Mouse (Mus musculus): Measurements from ENCODE around the gene Afap1l2. TPM values are rescaled to one million over a fixed set of nuclear protein-coding genes. Genes with fewer than 3 reads are reported as not detected.

Afap1l2 gene
- polyA plus RNA-seq, 1 experiment from 2014 or later, result 12.5 TPM

GRCm38 (mm10) chr19:56976515-56976914 lies 31.5 kb downstream of the Afap1l2 start:
- Histone ChIP-seq H3K4me1 (ENCODE audit: control insufficient read depth, insufficient read depth, low read length) (peaks cover 10% of the 10 kb centered on the region; the same call in 1 of the 2 replicates), H3K9me3 (ENCODE audit: control insufficient read depth, low read length) (no peaks in the 10 kb centered on the region), H3K9ac (ENCODE audit: low read depth, low read length) (no peak overlapping the region), H3K4me2 (replicated peaks; ENCODE audit: low read depth, low read length) (no peak overlapping the region), H3K27ac (ENCODE audit: low read depth, low read length) (no peak overlapping the region), H3K27me3 (ENCODE audit: control insufficient read depth, insufficient read depth, low read length) (no peaks in the 10 kb centered on the region), H3K36me3 (ENCODE audit: control insufficient read depth, insufficient read depth, low read length) (no peaks in the 10 kb centered on the region), H3K4me3 (ENCODE audit: low read length) (no peak overlapping the region)
- ATAC-seq (ENCODE audit: low FRiP score, low TSS enrichment), result no peak
- 94% methylated on average over 5 of the region's 5 CpGs for WGBS

- peaks cover 10% of the 10 kb centered on the region; the same call in 1 of the 2 replicates for H3K4me1 ChIP-seq (ENCODE audit: control insufficient read depth, insufficient read depth, low read length)
- H3K27ac ChIP-seq (ENCODE audit: low read depth, low read length), result no peak overlapping the region
- H3K27me3 ChIP-seq (ENCODE audit: control insufficient read depth, insufficient read depth, low read length), result no peaks in the 10 kb centered on the region
- no peaks in the 10 kb centered on the region for H3K9me3 ChIP-seq (ENCODE audit: control insufficient read depth, low read length)
- ATAC-seq (ENCODE audit: low FRiP score, low TSS enrichment), result no peak
- 87% methylated on average over 3 of the region's 3 CpGs for WGBS
- no peaks in the 10 kb centered on the region for H3K36me3 ChIP-seq (ENCODE audit: control insufficient read depth, insufficient read depth, low read length)
- H3K4me3 ChIP-seq (ENCODE audit: low read length), result no peak overlapping the region
- no peak overlapping the region for H3K4me2 ChIP-seq (replicated peaks; ENCODE audit: low read depth, low read length)
- H3K9ac ChIP-seq (ENCODE audit: low read depth, low read length), result no peak overlapping the region
Measured at GRCm38 (mm10) chr19:56975502-56975901, 32.5 kb downstream of the Afap1l2 start.

GRCm38 (mm10) chr19:56974159-56974558 lies 33.9 kb downstream of the Afap1l2 start:
- H3K4me2 ChIP-seq (replicated peaks; ENCODE audit: low read depth, low read length), result no peak overlapping the region
- no peaks in the 10 kb centered on the region for H3K36me3 ChIP-seq (ENCODE audit: control insufficient read depth, insufficient read depth, low read length)
- H3K9ac ChIP-seq (ENCODE audit: low read depth, low read length), result no peak overlapping the region
- WGBS, result 73% methylated on average over 4 of the region's 4 CpGs
- no peaks in the 10 kb centered on the region for H3K27me3 ChIP-seq (ENCODE audit: control insufficient read depth, insufficient read depth, low read length)
- H3K27ac ChIP-seq (ENCODE audit: low read depth, low read length), result no peak overlapping the region
- peaks cover 10% of the 10 kb centered on the region; the same call in 1 of the 2 replicates for H3K4me1 ChIP-seq (ENCODE audit: control insufficient read depth, insufficient read depth, low read length)
- no peaks in the 10 kb centered on the region for H3K9me3 ChIP-seq (ENCODE audit: control insufficient read depth, low read length)
- no peak overlapping the region for H3K4me3 ChIP-seq (ENCODE audit: low read length)
- peak; percentile 12; the same call in 1 of the 2 replicates for ATAC-seq (ENCODE audit: low FRiP score, low TSS enrichment)

- Histone ChIP-seq H3K4me3 (ENCODE audit: low read length) (no peak overlapping the region), H3K4me1 (ENCODE audit: control insufficient read depth, insufficient read depth, low read length) (peaks cover 8% of the 10 kb centered on the region; the same call in 1 of the 2 replicates), H3K27ac (ENCODE audit: low read depth, low read length) (0 out of 2 replicates have a peak overlapping the region, but pooled peaks have one; percentile 19), H3K9me3 (ENCODE audit: control insufficient read depth, low read length) (no peaks in the 10 kb centered on the region), H3K9ac (ENCODE audit: low read depth, low read length) (no peak overlapping the region), H3K36me3 (ENCODE audit: control insufficient read depth, insufficient read depth, low read length) (no peaks in the 10 kb centered on the region), H3K27me3 (ENCODE audit: control insufficient read depth, insufficient read depth, low read length) (no peaks in the 10 kb centered on the region), H3K4me2 (replicated peaks; ENCODE audit: low read depth, low read length) (no peak overlapping the region)
- 83% methylated on average over 2 of the region's 2 CpGs for WGBS
- ATAC-seq (ENCODE audit: low FRiP score, low TSS enrichment), result no peak
Measured at GRCm38 (mm10) chr19:56972768-56973167, 35.3 kb downstream of the Afap1l2 start.

- no peak overlapping the region for H3K4me2 ChIP-seq (replicated peaks; ENCODE audit: low read depth, low read length)
- H3K36me3 ChIP-seq (ENCODE audit: control insufficient read depth, insufficient read depth, low read length), result no peaks in the 10 kb centered on the region
- H3K27me3 ChIP-seq (ENCODE audit: control insufficient read depth, insufficient read depth, low read length), result no peaks in the 10 kb centered on the region
- H3K9ac ChIP-seq (ENCODE audit: low read depth, low read length), result no peak overlapping the region
- no peak overlapping the region for H3K27ac ChIP-seq (ENCODE audit: low read depth, low read length)
- H3K4me1 ChIP-seq (ENCODE audit: control insufficient read depth, insufficient read depth, low read length), result no peaks in the 10 kb centered on the region
- no peak overlapping the region for H3K4me3 ChIP-seq (ENCODE audit: low read length)
- WGBS, result 70% methylated on average over 7 of the region's 7 CpGs
- H3K9me3 ChIP-seq (ENCODE audit: control insufficient read depth, low read length), result no peaks in the 10 kb centered on the region
- no peak for ATAC-seq (ENCODE audit: low FRiP score, low TSS enrichment)
Measured at GRCm38 (mm10) chr19:56971347-56971746, 36.7 kb downstream of the Afap1l2 start.

DNA sequence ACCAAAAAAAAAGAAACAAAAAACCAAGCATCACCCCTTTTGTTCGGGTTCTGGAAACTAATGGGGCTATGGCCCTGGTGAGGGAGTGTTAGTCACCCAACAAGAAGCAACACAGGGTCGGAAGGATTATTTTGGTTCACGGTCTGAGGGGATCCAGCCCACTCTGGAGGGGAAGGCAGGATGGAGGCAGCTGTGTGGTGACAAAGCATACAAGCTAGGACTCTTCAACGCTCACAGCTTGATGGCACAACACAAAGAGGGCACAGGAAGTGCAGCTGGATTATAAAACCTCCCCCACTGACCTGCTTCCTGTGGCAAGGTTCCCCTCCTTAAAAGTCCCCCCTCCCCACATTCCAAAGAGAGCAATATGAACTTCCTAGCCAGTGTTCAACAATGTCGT lies 44.2 kb downstream of the Afap1l2 start:
- 52% methylated on average over 5 of the region's 5 CpGs for WGBS
- Histone ChIP-seq H3K9ac (ENCODE audit: low read depth, low read length) (no peak overlapping the region), H3K36me3 (ENCODE audit: control insufficient read depth, insufficient read depth, low read length) (no peaks in the 10 kb centered on the region), H3K9me3 (ENCODE audit: control insufficient read depth, low read length) (no peaks in the 10 kb centered on the region), H3K27me3 (ENCODE audit: control insufficient read depth, insufficient read depth, low read length) (no peaks in the 10 kb centered on the region), H3K4me3 (ENCODE audit: low read length) (no peak overlapping the region), H3K4me2 (replicated peaks; ENCODE audit: low read depth, low read length) (no peak overlapping the region), H3K27ac (ENCODE audit: low read depth, low read length) (no peak overlapping the region), H3K4me1 (ENCODE audit: control insufficient read depth, insufficient read depth, low read length) (no peaks in the 10 kb centered on the region)
- ATAC-seq (ENCODE audit: low FRiP score, low TSS enrichment), result no peak

DNA sequence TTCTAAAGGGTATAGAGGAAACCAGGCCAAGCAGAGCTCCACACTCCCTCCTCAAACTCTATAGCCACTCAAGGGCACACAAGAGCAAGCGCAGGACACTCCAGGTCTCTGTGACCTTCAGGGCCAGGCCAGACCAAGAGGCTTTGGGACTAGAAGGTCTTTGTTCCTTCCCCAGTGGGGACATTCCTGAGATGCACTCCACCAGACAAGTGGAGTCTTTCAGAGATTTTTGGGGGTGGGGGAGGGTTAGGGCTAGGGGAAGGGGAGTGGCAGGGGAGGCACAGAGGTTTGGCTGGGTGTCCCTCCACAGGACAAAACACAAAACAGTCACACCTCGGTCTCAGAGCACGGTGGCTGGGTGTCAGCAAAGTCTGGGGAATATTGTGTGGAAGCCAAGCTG lies 48.4 kb downstream of the Afap1l2 start:
- H3K9me3 ChIP-seq (ENCODE audit: control insufficient read depth, low read length), result no peaks in the 10 kb centered on the region
- 65% methylated on average over 3 of the region's 3 CpGs for WGBS

GRCm38 (mm10) chr19:56959057-56959456 lies 49.0 kb downstream of the Afap1l2 start:
- Histone ChIP-seq H3K36me3 (ENCODE audit: control insufficient read depth, insufficient read depth, low read length) (no peaks in the 10 kb centered on the region), H3K27ac (ENCODE audit: low read depth, low read length) (peak overlapping the region; percentile 24; the same call in 1 of the 2 replicates)
- 92% methylated on average over 2 of the region's 2 CpGs for WGBS

More for the DNA sequence above, 48.4 kb downstream of the Afap1l2 start:
- peak overlapping the region; percentile 57; the same call in 1 of the 2 replicates for H3K27ac ChIP-seq (ENCODE audit: low read depth, low read length)
- no peak for ATAC-seq (ENCODE audit: low FRiP score, low TSS enrichment)
- H3K27me3 ChIP-seq (ENCODE audit: control insufficient read depth, insufficient read depth, low read length), result no peaks in the 10 kb centered on the region
- H3K36me3 ChIP-seq (ENCODE audit: control insufficient read depth, insufficient read depth, low read length), result no peaks in the 10 kb centered on the region
- no peaks in the 10 kb centered on the region for H3K4me1 ChIP-seq (ENCODE audit: control insufficient read depth, insufficient read depth, low read length)
- no peak overlapping the region for H3K9ac ChIP-seq (ENCODE audit: low read depth, low read length)
- H3K4me2 ChIP-seq (replicated peaks; ENCODE audit: low read depth, low read length), result no peak overlapping the region
- H3K4me3 ChIP-seq (ENCODE audit: low read length), result no peak overlapping the region

DNA sequence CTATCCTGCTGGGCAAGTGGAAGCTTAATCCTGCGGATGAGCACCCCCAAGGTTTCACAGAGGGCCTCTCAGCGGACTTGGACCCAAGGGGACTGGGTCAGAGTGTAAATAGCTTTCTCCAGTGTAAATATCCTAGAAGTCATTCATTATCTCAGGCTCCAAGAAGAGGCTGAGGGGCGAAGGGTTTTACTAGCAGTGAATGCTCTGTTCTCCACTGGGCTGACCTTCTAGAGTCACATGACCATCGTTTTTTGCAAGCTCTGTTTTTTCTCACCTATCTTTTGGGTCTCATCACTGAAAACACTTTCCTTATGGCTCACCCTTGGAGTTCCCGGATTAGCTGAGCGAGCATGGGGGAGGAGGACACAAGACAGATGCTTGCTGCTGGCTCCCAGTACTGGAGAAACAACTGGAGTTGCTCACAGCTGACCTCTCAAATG lies 49.4 kb downstream of the Afap1l2 start:
- Histone ChIP-seq H3K4me3 (ENCODE audit: low read length) (no peak overlapping the region), H3K4me1 (ENCODE audit: control insufficient read depth, insufficient read depth, low read length) (no peaks in the 10 kb centered on the region), H3K9ac (ENCODE audit: low read depth, low read length) (no peak overlapping the region), H3K9me3 (ENCODE audit: control insufficient read depth, low read length) (no peaks in the 10 kb centered on the region), H3K27me3 (ENCODE audit: control insufficient read depth, insufficient read depth, low read length) (no peaks in the 10 kb centered on the region), H3K27ac (ENCODE audit: low read depth, low read length) (peak overlapping the region; percentile 24; the same call in 1 of the 2 replicates), H3K4me2 (replicated peaks; ENCODE audit: low read depth, low read length) (no peak overlapping the region), H3K36me3 (ENCODE audit: control insufficient read depth, insufficient read depth, low read length) (no peaks in the 10 kb centered on the region)
- peak; percentile 69; the same call in 1 of the 2 replicates for ATAC-seq (ENCODE audit: low FRiP score, low TSS enrichment)
- 44% methylated on average over 6 of the region's 6 CpGs for WGBS

More at GRCm38 (mm10) chr19:56959057-56959456, 49.0 kb downstream of the Afap1l2 start:
- no peak overlapping the region for H3K4me3 ChIP-seq (ENCODE audit: low read length)
- H3K9ac ChIP-seq (ENCODE audit: low read depth, low read length), result no peak overlapping the region
- no peaks in the 10 kb centered on the region for H3K4me1 ChIP-seq (ENCODE audit: control insufficient read depth, insufficient read depth, low read length)
- H3K27me3 ChIP-seq (ENCODE audit: control insufficient read depth, insufficient read depth, low read length), result no peaks in the 10 kb centered on the region
- no peak for ATAC-seq (ENCODE audit: low FRiP score, low TSS enrichment)
- no peak overlapping the region for H3K4me2 ChIP-seq (replicated peaks; ENCODE audit: low read depth, low read length)
- H3K9me3 ChIP-seq (ENCODE audit: control insufficient read depth, low read length), result no peaks in the 10 kb centered on the region

All from kidney, embryonic 14.5 days (tissue).